Mouse (Mus musculus) cortical plate, adult 2 months (tissue): ENCODE measurements around the gene Cavin1. TPM values are rescaled to one million over a fixed set of nuclear protein-coding genes. Genes with fewer than 3 reads are reported as not detected.
A peak's percentile ranks its signal among the peaks of the same experiment; 100 is the strongest.
"Not testable (repeated sequence)": the region's sequence is repeated elsewhere in the genome, so short reads cannot be mapped to it uniquely, and the experiment has no call there.

Experiments
- H3K27ac ChIP-seq: fragments of 200-500 bp; 2 replicates; pipeline ENCODE4 v1.5.1; 2012; ENCODE audit warnings: low read length, control low read depth, inconsistent platforms; ENCODE audit not compliant: insufficient read depth
- H3K4me1 ChIP-seq: fragments of 200-500 bp; 2 replicates; pipeline ENCODE4 v1.6.1; 2011; ENCODE audit warnings: low read length; ENCODE audit not compliant: control insufficient read depth, insufficient read depth
- H3K4me3 ChIP-seq: fragments of 200-500 bp; 2 replicates; pipeline ENCODE4 v1.5.1; 2011; ENCODE audit warnings: mild to moderate bottlenecking, low read length, control low read depth; ENCODE audit not compliant: insufficient read depth
- CTCF ChIP-seq: fragments of 200-500 bp; IDR thresholded peaks from 2 replicates; pipeline ENCODE4 v1.5.1; 2011; ENCODE audit warnings: mild to moderate bottlenecking, control low read depth, low read length; ENCODE audit not compliant: insufficient read depth; ENCODE audit errors: extremely low read depth
- POLR2A ChIP-seq: fragments of 200-500 bp; IDR thresholded peaks from 2 replicates; pipeline ENCODE4 v1.6.1; 2011; ENCODE audit warnings: mild to moderate bottlenecking, low read length, control low read depth; ENCODE audit not compliant: insufficient read depth; ENCODE audit errors: extremely low read depth
- polyA plus RNA-seq: library from polyadenylated mRNA; depleted of rRNA; stranded (reverse); fragments of >200 nt; gene quantifications from 2 replicates; pipeline ENCODE4 v1.2.3, GENCODE M21; 2012; rRNA removed

Cavin1 gene
- 20.0 and 21.1 TPM in 2 replicates for polyA plus RNA-seq

DNA sequence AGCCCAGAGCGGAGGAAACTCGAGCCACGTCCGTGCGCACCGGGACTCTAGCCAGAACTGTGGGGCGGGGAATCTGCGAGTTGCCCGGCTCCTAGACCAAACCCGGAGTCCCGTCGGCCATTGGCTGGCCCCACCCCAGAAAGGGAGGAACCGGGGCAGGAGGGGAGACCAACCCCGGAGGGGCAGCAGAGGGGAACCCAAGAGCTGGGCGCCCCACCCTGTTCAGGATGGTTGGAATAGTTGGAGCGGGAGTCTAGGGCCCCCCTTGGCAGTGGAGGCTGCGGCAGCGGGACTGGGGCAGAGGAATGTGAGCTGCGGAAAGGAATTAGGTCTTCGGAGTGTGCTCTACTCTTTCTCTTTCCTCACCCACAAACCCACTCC is at the start of gene Cavin1:
TSS of gene Cavin1 (minus strand) at position 331 of the 381 bp plus-strand sequence.
- Histone ChIP-seq H3K4me3 (peak within 1 kb of the TSS; percentile 50), H3K4me1 (no peaks in the 10 kb centered on the region), H3K27ac (peak within 1 kb of the TSS; percentile 72)
- TF ChIP-seq POLR2A, result peak; percentile 53; the same call in 1 of the 2 replicates
- TF ChIP-seq CTCF, result no peak

DNA sequence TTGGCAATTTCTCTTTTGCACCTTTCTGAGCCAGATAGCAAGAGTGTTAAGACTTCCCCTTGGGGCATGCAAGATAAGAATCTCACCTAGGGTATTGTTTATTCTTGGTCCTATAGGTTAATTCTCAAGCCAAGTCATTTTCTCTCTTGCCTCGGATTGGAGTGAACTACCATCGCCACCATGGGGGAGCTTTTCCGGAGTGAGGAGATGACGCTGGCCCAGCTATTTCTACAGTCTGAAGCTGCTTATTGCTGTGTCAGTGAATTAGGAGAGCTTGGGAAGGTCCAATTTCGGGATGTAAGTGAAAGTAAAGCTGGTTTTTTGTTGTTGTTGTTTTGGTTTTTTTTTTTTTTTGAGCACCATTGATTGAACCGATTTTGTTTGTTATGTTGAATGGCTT is 41.0 kb upstream of the Cavin1 start:
- Histone ChIP-seq H3K4me3 (peak overlapping the region; percentile 68), H3K4me1 (peaks cover 11% of the 10 kb centered on the region), H3K27ac (no peak overlapping the region)
- TF ChIP-seq CTCF, result no peak

DNA sequence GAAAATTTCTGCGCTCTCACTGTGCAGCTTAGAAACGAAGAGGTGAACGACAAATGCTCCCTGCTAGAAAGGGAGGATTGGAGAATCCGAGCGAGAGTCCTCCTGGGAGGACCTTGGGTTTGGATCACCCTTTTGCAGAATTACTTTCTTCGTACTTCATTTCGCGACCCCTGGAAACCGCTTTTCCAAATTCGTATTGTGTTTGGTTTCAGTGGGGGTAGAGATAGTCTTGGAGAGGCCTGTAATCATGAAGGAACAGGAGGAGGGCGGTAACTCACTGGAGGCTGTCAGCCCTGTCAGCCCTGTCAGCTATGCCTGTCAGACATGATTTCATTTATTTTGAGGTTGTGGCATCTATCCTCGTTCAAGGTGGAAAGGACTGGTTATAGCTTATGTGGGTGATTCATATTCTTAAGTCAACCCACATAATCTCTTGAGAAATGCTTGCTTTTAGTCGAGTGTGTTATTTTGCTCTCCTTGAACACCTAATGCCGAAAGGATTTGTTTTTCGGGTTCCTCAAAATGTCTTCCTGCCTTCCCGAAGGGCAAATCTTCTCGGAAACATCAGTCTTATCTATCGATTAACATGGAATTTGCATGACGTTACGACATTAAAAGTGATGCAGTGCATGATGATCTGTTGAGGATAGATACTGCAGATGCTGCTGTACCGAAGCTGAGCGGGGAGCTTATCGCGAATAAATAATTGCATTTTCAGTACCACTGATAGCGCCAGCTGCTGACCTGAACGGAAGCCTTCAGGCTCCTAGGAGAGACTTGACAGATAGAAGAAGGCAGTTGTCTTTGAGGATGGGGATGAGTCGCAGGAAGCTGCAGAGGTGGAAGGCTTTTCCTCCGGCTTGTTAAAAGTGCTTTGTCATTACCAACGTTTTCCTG is 39.4 kb upstream of the Cavin1 start:
- Histone ChIP-seq H3K4me3 (peak overlapping the region; percentile 68), H3K27ac (peak overlapping the region; percentile 39), H3K4me1 (peaks cover 8% of the 10 kb centered on the region)
- TF ChIP-seq CTCF (no peak), POLR2A (no peak)

DNA sequence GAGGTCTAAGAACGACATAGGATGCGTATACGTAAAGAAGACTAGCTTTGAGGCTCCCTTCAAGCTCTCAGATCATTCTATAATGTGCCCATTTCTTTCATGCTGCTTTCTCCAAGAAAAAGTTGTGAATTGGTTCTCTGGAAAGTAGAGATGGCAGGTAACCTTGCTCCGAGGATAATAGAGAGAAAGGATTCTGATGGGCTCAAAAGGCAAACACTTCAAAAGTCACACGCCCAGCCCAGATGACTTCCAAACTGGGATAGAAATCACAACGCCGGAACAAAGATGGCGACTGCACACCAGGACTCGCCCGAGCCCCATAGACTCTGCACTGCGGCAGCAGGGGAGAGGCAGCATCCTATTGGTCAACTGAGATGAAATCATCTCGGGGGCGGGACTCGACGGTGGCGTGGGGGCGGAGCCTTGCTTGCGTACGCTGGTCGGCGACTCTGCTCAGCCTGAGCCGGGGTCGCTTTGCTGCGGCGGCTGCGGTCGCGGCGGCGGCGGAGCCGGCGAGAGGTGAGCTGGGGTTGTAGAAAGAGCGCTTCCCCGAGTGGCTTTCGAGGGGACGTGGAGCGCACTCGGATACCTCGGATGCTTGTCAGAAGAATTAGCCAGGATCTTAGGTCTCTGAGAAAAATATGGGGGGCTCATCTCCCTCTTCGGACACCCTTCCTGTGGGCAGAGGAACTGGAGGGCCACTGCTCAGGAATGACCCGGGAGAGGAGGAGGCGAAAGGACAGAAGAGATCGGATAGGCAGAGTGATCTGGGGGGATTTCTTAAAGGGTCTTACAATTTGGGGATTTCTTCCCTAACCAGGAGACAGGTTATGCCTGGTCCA is 38.6 kb upstream of the Cavin1 start, which contains the start of gene Atp6v0a1:
TSS of gene Atp6v0a1 (plus strand) at position 407 of the 842 bp plus-strand sequence.
- H3K4me1 ChIP-seq, result peaks cover 8% of the 10 kb centered on the region
- H3K4me3 ChIP-seq, result peak within 1 kb of the TSS; percentile 68
- TF ChIP-seq CTCF, result no peak
- peak; percentile 94 for TF ChIP-seq POLR2A
- H3K27ac ChIP-seq, result peak within 1 kb of the TSS; percentile 62

DNA sequence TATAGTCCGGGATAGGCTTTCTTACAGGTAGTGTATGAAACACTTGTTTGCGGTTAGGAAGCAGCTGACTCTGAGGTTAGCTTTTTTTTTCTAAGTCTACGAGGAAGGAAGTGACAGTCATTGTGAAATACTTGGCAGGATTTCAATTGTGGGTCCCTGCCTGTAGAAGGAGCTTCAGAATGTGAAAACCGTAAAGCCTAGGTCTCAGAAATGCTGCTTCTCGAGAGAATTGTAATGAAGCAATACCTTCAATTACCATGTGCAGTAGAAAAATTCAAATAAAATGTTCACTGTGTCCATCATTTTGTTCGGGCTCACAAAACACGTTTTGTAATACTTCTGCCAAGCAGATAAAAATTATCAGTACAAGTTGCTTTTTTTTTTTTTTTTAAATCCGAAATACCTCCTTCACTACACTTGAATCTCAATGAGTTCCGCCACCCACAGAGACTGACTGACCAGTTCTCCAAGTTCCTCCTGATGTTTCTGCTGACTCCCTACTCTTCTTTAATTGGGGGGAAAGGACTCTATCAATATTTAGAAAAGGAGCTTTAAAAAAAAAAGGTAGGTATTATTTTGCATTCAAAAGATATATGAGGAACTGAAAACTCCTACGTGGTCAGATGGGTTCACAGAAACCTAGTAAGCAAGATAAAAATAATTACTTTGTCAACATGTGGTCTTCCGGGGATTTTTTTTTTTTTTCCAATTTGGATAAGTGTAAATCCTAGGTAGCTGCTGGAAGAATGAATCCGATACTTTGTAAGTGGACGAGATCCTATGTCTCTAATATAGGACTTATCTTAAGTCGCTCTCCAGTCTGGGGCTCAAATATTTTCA is 37.7 kb upstream of the Cavin1 start:
- Histone ChIP-seq H3K4me3 (peak overlapping the region; percentile 68; the same call in 1 of the 2 replicates), H3K4me1 (peaks cover 3% of the 10 kb centered on the region), H3K27ac (no peak overlapping the region)
- TF ChIP-seq CTCF, result no peak
- no peak for TF ChIP-seq POLR2A

DNA sequence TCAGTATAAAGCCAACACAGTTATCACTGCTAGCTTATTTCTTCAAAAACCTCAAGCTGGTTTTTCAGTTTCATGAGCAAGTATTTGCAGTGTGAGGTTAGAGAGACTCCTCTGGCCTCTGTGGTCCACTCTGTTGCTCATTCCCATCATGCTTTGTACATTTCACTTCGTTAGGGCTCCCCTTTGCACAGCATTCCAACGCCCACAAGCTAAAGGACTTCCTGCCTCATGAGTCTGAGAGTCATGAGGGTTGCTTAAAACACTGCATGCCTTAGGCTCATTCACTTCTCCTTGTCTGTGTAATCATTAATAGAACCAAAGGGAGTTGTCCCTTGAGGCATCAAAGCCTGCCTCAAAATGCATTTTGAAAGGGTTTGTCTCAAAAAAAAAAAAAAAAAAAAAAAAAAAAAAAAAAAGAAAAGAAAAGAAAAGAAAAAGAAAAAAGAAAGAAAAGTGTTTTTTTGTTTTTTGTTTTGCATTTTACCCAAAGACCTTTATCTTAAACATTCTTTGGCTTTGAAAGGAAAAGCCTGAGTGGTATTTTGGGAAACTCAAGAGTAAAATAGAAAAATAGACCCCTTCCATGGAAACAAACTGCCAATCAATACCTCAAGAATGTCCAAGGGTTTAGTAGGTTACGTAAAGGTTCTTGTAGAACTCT is 32.5 kb upstream of the Cavin1 start:
- Histone ChIP-seq H3K4me3 (no peak overlapping the region), H3K27ac (no peak overlapping the region), H3K4me1 (no peaks in the 10 kb centered on the region)
- TF ChIP-seq POLR2A (no peak), CTCF (no peak)

DNA sequence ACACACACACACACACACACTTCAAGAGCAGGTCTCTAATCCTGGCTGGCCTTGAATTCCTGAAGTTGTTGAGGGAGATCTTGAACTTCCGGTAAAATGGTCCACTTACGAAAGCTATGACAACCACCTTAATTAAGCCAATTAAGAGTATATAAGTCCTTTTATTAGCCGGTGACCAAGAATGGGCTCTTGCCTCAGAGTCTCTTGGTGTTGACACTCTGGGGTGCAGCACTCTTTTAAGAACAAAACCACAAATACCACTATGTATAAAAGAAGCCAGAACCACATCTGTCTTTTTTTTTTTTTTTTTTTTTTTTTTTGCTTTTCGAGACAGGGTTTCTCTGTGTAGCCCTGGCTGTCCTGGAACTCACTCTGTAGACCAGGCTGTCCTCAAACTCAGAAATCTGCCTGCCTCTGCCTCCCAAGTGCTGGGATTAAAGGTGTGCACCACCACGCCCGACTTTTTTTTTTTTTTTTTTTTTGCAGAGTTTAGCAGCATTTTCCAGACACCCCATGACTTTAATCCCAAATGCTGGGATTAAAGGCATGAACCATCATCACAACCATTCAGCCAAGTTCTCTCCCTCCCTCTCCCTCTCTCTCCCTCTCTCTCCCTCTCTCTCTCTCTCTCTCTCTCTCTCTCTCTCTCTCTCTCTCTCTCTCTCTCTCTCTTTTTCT is 31.3 kb upstream of the Cavin1 start:
- H3K27ac ChIP-seq, H3K4me3 ChIP-seq, H3K4me1 ChIP-seq: not testable (repeated sequence)

DNA sequence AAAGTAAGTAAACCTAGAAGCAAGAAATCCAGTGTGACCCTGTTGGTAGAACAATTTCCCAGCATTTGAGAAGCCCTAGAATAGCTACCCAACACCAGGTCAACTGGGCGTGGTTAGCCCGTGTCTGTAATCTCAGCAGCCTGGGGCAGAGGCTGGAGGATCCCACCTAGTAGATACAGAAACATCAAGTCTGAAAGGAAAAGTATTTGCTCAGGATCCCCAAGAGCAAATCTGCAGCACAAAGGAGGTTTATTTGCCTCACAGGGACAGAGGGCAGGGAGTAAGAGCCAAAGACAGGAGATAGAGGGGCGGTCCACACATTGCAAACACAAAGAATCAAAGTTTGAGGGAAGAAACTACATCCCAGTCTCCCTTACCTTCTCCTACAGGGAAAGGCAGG is 28.6 kb upstream of the Cavin1 start:
- Histone ChIP-seq H3K4me3 (no peak overlapping the region), H3K27ac (no peak overlapping the region), H3K4me1 (no peaks in the 10 kb centered on the region)
- no peak for TF ChIP-seq POLR2A
- TF ChIP-seq CTCF, result no peak

DNA sequence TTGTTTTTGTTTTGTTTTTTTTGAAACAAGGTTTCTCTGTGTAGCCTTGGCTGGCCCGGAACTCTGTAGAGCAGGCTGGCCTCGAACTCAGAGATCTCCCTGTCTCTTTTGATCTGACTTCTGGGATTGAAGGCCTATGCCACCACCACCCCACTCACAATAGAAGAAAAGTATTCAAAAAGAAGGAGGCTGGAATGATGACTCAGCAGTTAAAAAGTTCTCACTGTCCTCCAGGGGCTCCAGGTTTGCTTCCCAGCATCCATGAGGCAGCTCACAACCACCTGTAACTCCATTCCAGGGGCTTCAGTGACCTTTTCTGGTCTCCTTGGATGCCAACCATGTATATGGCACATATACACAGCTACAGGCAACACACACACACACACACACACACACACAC is 28.1 kb upstream of the Cavin1 start:
- no peak for TF ChIP-seq CTCF
- no peak for TF ChIP-seq POLR2A
- Histone ChIP-seq H3K4me1 (no peaks in the 10 kb centered on the region), H3K4me3 (no peak overlapping the region), H3K27ac (no peak overlapping the region)
